Comparison of ENCODE assay signal across 8 mouse cellular contexts in the genomic region with DNA sequence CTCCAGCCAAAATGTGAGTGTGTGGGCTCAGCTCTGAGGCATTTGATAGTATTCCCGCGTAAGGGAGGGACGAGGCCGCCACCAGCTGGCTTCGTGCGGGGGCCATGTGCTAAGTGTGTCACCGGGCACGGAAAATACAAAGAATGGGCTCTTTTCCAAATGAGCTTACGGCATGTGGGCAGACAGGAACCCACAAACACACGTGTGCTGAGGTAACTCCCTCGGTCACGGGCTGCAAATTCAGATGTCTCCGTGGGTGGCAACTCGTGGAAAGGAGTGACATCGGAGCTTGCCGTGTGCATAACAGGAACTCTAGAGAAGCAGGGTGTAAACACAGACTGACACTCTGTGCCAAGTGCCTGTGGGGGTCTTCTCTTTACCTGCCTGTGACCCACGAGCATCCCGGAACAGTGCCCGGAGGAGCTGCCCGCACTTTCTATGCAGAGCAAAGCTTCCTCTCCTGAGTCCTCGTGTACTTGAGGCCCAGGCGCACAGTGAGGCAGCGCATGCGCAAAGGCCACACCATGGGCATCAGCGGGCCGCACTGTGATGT.
DNase-seq lines count a peak whose midpoint lies in the region; ATAC-seq lines count a peak whose summit lies in the region.

No protein-coding gene starts in this region.

- H3K4me1 ChIP-seq in hindbrain, embryonic 13.5 days (replicated peaks): peaks cover 7% of the 10 kb centered on the region; the same call in 1 of the 2 replicates
- H3K4me1 ChIP-seq in hindbrain, embryonic 14.5 days (replicated peaks; ENCODE audit: control insufficient read depth, insufficient read depth, low read length): no peaks in the 10 kb centered on the region

- 0 out of 2 replicates have a peak overlapping the region, but pooled peaks have one; percentile 6 for H3K27ac ChIP-seq in hindbrain, embryonic 13.5 days
- H3K27ac ChIP-seq in hindbrain, embryonic 14.5 days: no peak overlapping the region; the same call in none of the 2 replicates

- no peak for DNase-seq in hindbrain, embryonic 14.5 days (ENCODE audit: low spot score)
- peak; percentile 38 for DNase-seq in cerebellum, adult 9-10 months
- DNase-seq in frontal cortex, postnatal 25 days (ENCODE audit: low spot score in 2 of 2): peak; percentile 23 to 33
- DNase-seq in left cerebral cortex, adult 11 months (ENCODE audit: low spot score): peak; percentile 37
- peak; percentile 71 for DNase-seq in telencephalon, adult 2 months (ENCODE audit: low read depth, low spot score)
- no peak for DNase-seq in adrenal gland, postnatal 25 days

- H3K27me3 ChIP-seq in hindbrain, embryonic 13.5 days: no peaks in the 10 kb centered on the region
- no peaks in the 10 kb centered on the region for H3K27me3 ChIP-seq in hindbrain, embryonic 14.5 days (ENCODE audit: control insufficient read depth, insufficient read depth, low read length)

- H3K36me3 ChIP-seq in hindbrain, embryonic 13.5 days: no peaks in the 10 kb centered on the region
- H3K36me3 ChIP-seq in hindbrain, embryonic 14.5 days (replicated peaks; ENCODE audit: control insufficient read depth, insufficient read depth): no peaks in the 10 kb centered on the region

- ATAC-seq in hindbrain, embryonic 13.5 days (ENCODE audit: low FRiP score): no peak
- ATAC-seq in hindbrain, embryonic 14.5 days (ENCODE audit: low FRiP score): no peak; the same call in 1 of the 2 replicates
- ATAC-seq in erythroblast, adult 5-6 weeks (replicated peaks; ENCODE audit: low FRiP score, poor library complexity, severe bottlenecking): no peak

- H3K4me2 ChIP-seq in hindbrain, embryonic 13.5 days: no peak overlapping the region
- H3K4me2 ChIP-seq in hindbrain, embryonic 14.5 days (replicated peaks): no peak overlapping the region

- 91% methylated on average over 26 of the region's 26 CpGs for WGBS in hindbrain, embryonic 13.5 days
- WGBS in hindbrain, embryonic 14.5 days: 87% methylated on average over 26 of the region's 26 CpGs

- no peaks in the 10 kb centered on the region for H3K9me3 ChIP-seq in hindbrain, embryonic 13.5 days
- no peaks in the 10 kb centered on the region for H3K9me3 ChIP-seq in hindbrain, embryonic 14.5 days (ENCODE audit: control insufficient read depth, low read length)

- H3K4me3 ChIP-seq in hindbrain, embryonic 13.5 days: no peak overlapping the region
- no peak overlapping the region for H3K4me3 ChIP-seq in hindbrain, embryonic 14.5 days (replicated peaks; ENCODE audit: low read length)

- no peak overlapping the region for H3K9ac ChIP-seq in hindbrain, embryonic 13.5 days
- H3K9ac ChIP-seq in hindbrain, embryonic 14.5 days: no peak overlapping the region

Comparison
In these comparisons a context has a peak if more than half of its experiments do, and no peak if none do; other contexts are left out.
1. DNase-seq: peak in cerebellum, adult 9-10 months (single experiment), frontal cortex, postnatal 25 days (2 of 2), left cerebral cortex, adult 11 months (single experiment) and telencephalon, adult 2 months (single experiment); none in hindbrain, embryonic 14.5 days (single experiment) and adrenal gland, postnatal 25 days (single experiment).